Mouse (Mus musculus): ENCODE measurements around the gene Sin3b. TPM values are rescaled to one million over a fixed set of nuclear protein-coding genes. Genes with fewer than 3 reads are reported as not detected.
"Not testable (repeated sequence)": the region's sequence is repeated elsewhere in the genome, so short reads cannot be mapped to it uniquely, and the experiment has no call there.

Gene Sin3b
- total RNA-seq (2015; ENCODE audit: low replicate concordance) (25.1 and 34.8 TPM in 2 replicates), total RNA-seq (2017; ENCODE audit: low replicate concordance) (17.7 and 31.8 TPM in 2 replicates)

DNA sequence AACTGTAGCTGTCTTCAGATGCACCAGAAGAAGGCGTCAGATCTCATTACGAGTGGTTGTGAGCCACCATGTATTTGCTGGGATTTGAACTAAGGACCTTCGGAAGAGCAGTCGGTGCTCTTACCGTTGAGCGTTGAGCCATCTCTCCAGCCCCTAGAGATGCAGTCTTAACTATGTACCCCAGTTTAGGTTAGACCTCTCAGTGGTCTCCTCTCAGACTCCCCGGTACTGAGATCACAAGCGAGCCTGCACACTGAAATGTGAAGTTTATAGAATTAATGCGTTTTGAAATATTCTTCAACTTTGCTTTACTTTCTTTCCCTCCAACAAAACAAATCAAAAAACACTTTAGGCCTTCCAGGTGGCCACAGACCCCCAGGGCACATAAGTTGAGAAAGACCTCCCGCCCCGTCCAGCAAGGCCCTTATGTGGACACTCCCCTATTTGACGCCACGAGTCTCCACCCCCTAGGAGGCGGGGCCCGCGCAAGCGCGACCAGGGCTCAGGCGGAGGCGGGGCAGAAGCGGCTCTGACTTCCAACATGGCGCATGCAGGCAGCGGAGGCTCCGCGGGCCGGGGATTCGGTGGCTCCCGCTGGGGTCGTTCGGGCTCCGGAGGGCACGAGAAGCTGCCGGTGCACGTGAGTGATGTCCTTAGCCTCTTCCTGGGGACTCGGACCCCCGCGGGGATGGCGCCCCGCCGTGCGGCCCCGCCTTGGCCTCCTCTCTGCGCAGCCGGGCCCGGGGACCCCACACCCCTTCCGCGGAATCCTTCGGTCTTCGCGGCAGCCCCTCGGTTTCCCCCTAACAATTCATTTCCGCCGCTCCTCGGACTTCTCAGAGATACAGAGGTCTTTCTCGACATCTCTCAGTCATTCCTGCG lies at the start of gene Sin3b:
Gene Sin3b, plus strand, starts transcription at position 517 of the 882 bp plus-strand sequence.
- peak; percentile 98 for ATAC-seq (replicated peaks; ENCODE audit: low FRiP score, poor library complexity, severe bottlenecking)

DNA sequence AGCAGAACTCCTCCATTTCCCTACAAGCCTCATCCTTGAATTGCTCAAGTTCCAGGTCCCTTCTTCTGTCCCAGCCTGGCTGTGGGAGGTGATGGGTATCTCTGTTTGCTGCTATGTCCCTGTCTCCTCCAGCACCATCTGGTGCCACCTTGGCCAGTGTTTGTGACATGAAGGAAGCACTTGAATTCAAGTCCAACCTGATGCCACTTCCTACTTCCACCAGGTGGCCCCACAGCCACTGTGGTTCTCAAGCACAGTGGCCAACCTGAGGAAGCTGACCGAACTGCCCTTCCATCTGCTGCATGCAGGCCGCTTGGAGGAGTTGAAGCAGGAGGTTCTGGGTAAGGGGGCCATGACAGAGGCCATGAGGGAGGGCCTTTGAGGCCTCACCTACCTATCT lies 48.9 kb upstream of the Sin3b start:
- ATAC-seq (replicated peaks; ENCODE audit: low FRiP score, poor library complexity, severe bottlenecking): no peak

DNA sequence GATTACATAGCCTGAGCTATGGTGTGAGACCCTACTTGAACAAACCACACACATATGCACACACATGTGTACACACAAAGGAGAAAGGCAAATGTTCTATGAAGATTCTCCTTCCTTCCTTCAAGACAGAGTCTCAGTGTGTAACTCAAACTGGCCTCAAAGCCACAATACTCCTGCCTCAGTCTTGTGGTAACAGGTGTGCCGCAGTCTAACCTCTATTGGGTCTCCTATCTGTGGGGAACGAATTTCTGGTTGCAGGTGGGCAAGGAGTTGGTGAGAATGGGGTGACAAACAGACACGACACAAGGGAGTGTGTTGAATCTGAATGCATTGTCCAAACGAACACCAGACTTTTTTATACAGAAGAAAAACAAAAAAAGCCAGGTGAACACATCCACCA lies 46.6 kb upstream of the Sin3b start:
- ATAC-seq (replicated peaks; ENCODE audit: low FRiP score, poor library complexity, severe bottlenecking): no peak

DNA sequence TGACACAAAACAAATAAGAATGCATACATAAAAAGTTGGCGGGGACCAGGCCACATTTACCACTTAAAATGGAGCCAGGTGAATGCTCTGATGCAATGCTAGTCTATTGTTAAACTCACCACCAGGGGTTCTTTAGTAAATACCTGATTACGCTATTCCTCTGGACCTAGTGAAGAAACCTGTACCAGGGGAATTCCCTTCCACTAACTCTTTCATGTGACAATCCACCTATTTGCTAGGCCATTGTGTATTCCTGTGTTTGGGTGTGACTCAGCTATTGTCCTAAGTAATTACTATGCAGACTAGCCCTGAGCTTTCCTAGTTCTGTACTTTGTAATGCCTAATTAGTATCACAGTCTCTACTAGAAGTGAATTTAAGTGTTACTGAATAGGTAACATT lies 46.2 kb upstream of the Sin3b start:
- not testable (repeated sequence) for ATAC-seq (replicated peaks; ENCODE audit: low FRiP score, poor library complexity, severe bottlenecking)

DNA sequence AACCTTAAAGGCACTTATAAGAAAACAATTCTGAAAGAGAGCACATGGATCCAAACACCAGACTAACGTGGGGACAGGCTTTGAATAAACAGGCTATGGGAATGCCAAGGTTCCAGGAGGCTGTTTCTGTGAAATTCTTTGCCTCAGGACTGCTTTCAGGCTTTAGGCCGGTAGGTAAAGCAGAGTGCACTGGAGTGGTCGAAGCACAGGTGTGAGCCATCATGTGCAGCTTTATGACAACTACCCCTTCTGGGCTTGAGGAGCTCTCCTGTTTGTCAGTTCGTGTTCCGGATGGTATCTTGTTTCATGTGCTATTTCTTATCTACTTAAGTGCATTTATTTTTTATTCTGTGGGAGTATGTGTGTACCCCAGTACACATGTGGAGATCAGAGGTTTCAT lies 45.8 kb upstream of the Sin3b start:
- no peak for ATAC-seq (replicated peaks; ENCODE audit: low FRiP score, poor library complexity, severe bottlenecking)

DNA sequence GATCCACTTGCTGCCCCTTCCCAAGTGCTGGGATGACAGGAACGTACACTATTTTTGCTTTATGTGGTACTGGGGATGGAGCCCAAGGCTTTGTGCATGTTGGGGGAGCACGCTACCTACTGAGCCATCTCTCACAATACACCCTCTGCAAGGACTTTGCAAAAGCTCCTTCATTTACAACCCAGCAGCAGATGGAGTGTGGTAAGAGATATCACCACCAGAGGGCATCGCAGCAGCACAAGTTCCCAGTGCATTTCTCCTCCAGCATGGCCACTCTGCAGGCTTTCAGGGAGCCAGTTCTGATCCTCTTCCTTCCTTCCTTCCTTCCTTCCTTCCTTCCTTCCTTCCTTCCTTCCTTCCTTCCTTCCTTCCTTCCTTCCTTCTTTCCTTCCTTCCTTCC lies 43.0 kb upstream of the Sin3b start:
- ATAC-seq (replicated peaks; ENCODE audit: low FRiP score, poor library complexity, severe bottlenecking): 0 out of 2 replicates have a peak, but pooled peaks have one; percentile 43

DNA sequence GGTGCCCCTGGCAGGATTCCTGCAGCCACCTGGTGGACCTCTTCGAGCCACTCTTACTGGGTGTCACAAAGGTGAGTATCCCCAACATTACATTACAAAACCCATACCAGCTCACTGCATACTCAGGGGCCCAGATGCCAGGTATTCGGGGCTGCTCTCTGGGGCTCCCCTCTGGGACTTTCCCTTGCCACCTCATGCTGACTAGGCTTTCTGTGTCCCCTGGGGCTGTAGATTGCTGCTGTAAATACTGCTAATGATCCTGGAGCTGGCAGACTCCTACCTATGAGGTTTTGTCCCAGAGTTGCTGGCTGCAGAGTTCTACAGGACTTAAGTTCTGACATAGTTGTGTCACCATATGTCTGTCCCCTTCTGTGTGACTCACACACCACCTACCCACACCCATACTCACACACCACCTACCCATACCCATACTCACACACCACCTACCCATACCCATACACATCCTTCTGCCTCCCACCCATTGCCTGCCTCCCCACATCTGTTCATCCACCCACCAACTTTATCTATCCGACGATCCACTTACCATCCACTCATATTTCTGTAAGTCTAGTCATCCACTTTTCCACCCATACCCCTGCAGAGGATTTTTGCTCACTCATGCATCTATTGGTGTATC lies 40.9 kb upstream of the Sin3b start:
- ATAC-seq (replicated peaks; ENCODE audit: low FRiP score, poor library complexity, severe bottlenecking): no peak

DNA sequence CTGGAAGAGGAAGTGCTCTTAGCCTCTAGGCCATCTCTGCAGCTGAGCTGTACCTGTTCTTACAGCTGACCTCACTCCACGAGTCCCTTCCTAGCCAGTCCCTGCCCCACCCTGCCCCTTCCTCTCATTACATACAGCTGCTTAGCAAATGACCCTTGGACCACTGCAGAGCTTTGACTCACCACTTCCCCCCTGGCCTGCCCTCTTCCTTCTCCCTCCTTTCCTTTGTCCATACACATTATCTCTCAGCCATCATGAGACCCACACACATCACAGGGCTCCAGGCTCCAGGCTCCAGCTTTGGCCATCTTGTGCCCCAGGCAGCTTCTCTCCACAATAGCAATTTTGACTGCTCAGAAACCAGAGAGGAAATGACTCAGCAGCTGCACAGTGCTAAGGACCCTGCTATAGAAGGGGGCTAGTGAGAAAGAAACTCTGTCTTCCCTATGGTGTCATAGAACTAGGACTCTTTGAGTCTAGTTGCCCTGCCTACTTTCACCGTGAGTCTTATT lies 40.0 kb upstream of the Sin3b start:
- no peak for ATAC-seq (replicated peaks; ENCODE audit: low FRiP score, poor library complexity, severe bottlenecking)

DNA sequence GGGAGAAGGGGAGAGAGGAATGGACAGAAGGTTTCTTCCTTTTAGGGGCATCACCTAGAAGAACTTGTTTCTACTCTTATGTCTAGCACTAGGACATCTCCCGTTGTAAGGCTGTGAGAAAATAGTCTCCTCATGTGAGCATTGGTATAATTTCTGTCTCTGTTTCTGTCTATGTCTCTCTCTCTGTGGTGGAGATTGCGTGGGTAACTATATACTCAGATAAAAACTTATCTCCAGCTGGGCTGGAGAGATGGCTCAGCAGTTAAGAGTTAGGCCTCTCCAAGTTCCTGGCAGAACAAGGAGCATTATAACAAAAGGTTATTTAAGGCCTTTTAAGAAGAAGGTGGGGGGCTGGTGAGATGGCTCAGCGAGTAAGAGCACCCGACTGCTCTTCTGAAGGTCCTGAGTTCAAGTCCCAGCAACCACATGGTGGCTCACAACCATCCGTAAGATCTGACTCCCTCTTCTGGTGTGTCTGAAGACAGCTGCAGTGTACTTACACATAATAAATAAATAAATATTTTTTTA lies 39.4 kb upstream of the Sin3b start:
- not testable (repeated sequence) for ATAC-seq (replicated peaks; ENCODE audit: low FRiP score, poor library complexity, severe bottlenecking)

DNA sequence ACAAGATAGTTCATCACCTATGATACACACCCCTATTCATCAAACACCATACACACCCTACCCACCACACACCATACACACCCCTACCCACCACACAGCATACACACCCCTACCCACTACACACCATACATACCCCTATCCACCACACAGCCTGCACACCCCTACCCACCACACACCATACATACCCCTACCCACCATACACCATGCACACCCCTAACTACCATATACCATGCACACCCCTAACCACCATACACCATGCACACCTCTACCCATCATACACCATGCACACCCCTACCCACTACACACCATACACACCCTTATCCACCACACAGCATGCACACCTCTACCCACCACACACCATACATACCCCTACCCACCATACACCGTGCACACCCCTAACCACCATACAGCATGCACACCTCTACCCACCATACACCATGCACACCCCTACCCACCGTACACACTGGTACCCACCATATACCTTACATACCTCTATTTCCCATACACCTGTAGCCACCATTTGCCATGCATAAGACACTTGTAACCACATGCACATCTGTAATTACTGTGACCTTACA lies 24.6 kb upstream of the Sin3b start:
- ATAC-seq (replicated peaks; ENCODE audit: low FRiP score, poor library complexity, severe bottlenecking): peak; percentile 38; the same call in 1 of the 2 replicates

DNA sequence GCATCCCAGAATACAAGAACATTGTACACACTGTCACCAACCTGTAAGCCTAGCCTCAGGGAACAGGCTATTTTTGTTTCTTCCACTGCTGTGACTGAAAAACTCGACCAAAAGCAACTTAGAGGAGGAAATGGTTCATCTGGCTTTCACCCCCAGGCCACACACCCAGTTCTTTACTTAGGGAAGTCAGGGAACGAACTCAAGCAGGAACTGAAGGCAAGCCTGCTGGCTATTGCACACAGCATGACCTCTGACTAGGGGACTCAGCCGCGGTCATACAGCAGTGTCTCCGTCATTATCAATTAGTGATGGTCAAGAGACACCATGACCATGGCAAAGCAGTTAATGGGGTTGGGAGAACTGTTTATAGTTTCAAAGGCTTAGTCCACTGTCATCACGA lies 10.5 kb upstream of the Sin3b start:
- no peak for ATAC-seq (replicated peaks; ENCODE audit: low FRiP score, poor library complexity, severe bottlenecking)

DNA sequence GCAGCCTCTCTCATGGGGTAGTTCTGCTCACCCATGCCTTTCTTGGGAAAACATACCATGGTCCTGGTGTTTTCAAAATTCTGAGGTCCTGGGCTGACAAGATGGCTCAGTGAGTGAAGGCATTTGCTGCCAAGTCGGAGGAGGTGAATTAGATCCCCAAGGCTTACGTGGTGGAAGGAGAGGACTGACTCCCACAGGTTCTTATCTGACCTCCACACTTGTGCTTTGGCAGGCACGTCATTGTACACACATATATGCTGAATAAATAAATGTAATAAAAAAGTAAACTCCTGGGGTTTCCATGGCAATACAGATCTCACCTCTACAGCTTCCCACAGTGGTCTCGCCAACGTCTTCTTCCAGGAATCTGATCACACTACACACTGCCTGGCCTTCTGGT lies 6.5 kb upstream of the Sin3b start:
- ATAC-seq (replicated peaks; ENCODE audit: low FRiP score, poor library complexity, severe bottlenecking): peak; percentile 57

DNA sequence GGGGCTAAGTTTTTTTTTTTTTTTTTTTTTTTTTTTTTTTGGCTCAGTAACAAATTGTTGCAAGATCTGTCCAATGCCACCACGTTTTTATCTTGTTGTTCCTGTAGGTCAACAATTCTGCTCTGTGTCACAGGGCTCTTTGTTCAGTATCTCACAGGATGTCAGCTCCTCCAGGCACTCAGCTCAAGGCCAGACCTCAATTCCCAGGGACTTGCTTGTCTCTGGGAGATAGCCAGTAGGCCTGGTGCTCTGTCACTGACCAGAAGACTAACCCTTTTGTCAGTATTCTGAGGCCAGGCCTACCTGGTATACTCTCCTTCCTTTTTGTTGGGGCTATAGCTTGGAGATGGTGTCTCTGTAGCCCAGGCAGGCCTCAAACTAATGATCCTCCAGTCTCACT lies 2.5 kb upstream of the Sin3b start:
- ATAC-seq (replicated peaks; ENCODE audit: low FRiP score, poor library complexity, severe bottlenecking): no peak

DNA sequence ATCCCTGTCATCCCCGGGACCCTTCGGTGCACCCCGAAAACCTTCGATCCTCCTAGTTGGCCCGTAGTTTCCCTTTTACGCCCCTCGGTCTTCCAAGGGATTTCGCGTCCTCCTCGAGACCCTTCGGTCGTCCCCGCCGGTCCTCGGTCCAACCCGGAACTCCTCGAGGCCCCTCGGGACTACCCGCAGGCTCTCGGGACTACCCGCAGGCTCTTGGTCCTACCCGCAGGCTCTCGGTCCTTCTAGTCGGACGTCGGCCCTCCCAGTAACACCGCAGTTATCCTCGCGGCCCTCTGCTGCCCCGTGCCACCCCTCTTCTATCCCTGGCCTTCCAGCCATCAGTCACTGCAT lies 541 bp downstream of the Sin3b start:
- no peak for ATAC-seq (replicated peaks; ENCODE audit: low FRiP score, poor library complexity, severe bottlenecking)

DNA sequence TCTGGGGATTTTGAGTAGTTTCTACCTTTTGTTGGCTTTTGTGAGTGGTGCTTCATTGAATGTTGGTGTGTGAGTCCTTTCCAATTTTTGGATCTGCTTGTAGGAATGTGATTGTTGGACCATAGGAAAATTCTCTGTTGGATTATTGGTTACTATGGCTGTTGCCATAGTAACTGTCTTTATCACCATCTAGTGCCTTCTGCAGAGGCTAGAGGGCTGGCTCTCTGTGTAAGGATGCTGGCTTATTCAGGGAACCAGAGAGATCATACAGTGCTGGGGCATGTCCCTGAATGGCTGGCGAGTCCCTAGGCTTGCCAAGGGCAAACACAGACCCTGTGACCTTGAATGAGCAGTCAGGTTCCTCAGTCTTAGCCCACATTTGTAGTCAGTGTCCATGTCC lies 5.6 kb downstream of the Sin3b start:
- ATAC-seq (replicated peaks; ENCODE audit: low FRiP score, poor library complexity, severe bottlenecking): no peak

DNA sequence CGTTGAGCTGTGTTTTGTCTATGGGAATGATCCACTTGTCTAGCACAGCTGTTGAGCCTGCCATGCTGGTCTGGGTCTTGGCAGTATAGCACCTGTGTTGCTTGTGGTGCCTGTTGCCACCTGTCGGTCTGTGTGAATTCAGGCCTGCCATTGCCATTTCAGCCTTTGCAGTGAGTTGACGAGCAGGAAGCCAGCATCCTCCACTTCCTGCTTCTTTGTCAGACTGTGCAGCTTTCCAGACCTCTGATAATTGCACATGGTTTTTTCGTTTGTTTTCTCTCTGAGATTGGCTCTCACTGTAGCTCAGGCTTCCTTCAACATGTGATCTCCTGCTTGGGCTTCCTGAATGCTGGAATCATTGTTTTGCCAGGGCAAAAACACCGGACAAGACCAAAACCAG lies 11.9 kb downstream of the Sin3b start:
- ATAC-seq (replicated peaks; ENCODE audit: low FRiP score, poor library complexity, severe bottlenecking): no peak

DNA sequence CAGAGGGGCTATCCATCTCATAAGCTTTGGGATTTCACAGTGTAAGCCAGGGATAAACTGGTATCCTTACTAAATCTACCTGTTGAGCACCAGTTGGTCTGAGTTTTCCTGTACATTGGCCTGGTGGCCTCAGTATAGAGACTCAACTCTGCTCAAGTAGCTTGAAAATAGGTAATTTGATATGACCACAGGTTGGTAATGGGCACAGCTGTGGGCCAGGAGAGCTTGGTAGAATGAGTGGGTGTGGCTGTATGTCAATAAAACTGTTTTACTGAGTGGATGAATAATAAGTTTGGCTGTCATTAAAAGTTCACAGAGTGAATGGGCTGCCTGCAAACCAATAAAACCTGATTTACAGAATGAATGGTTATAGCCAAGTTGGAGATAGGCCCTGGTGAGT lies 13.8 kb downstream of the Sin3b start:
- ATAC-seq (replicated peaks; ENCODE audit: low FRiP score, poor library complexity, severe bottlenecking): no peak

DNA sequence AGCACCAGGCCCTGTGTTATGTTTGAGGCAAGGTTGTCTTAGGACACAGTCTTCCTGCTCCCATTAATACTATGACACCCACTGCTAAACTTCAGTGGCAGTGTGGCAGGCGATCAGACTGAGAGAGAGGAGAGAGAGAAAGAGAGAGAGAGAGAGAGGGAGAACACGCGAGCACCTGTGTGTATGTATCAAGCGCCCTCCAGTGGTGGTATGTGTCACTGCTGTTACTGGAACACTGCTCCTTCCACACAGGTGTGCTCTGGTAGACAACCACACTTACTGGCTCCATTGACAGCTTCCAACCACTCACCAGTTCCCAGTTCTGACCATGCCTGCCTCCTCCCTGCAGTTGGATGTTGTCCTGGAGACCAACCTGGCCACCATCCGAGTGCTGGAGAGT lies 23.0 kb downstream of the Sin3b start:
- ATAC-seq (replicated peaks; ENCODE audit: low FRiP score, poor library complexity, severe bottlenecking): peak; percentile 69; the same call in 1 of the 2 replicates

DNA sequence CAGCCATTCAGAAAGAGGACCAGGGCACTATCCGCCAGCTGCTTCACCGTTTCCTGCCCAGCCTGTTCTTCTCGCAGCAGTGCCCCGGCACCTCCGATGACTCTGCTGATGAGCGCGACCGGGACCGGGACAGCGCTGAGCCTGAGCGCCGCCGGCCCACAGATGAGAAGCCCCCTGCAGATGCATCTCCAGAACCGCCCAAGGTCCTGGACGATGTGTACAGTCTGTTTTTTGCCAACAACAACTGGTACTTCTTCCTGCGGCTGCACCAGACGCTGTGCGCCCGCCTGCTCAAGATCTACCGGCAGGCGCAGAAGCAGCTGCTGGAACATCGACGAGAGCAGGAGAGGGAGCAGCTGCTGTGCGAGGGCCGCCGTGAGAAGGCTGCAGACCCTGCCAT lies 26.8 kb downstream of the Sin3b start:
- ATAC-seq (replicated peaks; ENCODE audit: low FRiP score, poor library complexity, severe bottlenecking): no peak

DNA sequence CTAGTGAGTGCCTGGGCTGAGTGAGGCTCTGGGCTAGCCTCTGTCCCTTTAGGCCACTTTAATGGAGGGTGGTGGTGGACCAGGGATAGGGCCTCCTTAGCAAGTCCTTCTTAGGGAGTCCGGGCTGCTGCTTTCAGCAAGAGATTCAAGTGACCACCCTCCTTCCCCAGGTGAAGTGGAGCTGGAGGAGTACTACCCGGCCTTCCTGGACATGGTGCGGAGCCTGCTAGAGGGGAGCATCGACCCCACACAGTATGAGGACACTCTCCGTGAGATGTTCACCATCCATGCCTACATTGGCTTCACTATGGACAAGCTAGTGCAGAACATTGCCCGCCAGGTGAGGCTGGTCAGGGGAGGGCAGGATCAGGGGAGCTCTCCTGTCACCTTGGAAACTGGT lies 27.2 kb downstream of the Sin3b start:
- ATAC-seq (replicated peaks; ENCODE audit: low FRiP score, poor library complexity, severe bottlenecking): no peak
